Mouse (Mus musculus) midbrain, embryonic 14.5 days (tissue): Measurements from ENCODE around the gene Stx11. TPM values are rescaled to one million over a fixed set of nuclear protein-coding genes. Genes with fewer than 3 reads are reported as not detected.

Experiments used
- ATAC-seq: fragments of 200-750 bp; cut with Nextera tagmentation; 2 replicates; pipeline ENCODE4 v1.8.0; 2017; ENCODE audit warnings: moderate number of reproducible peaks, moderate library complexity; ENCODE audit not compliant: low FRiP score, low TSS enrichment
- DNase-seq: peaks from one replicate; pipeline ENCODE4 v3.0.0-alpha.2; 2015
- H3K27ac ChIP-seq: fragments of 300-500 bp; sonication (generic); replicated peaks from 2 replicates; pipeline ENCODE4 v1.5.1; 2014; ENCODE audit warnings: mild to moderate bottlenecking, low read depth, low read length, moderate library complexity
- H3K27me3 ChIP-seq: fragments of 300-500 bp; sonication (generic); 2 replicates; pipeline ENCODE4 v1.6.1; 2014; ENCODE audit warnings: low read length, control low read depth, mixed read lengths; ENCODE audit not compliant: control insufficient read depth, insufficient read depth
- H3K36me3 ChIP-seq: fragments of 300-500 bp; sonication (generic); 2 replicates; pipeline ENCODE4 v1.6.1; 2014; ENCODE audit warnings: low read length, control low read depth; ENCODE audit not compliant: control insufficient read depth, insufficient read depth
- H3K4me1 ChIP-seq: fragments of 300-500 bp; sonication (generic); 2 replicates; pipeline ENCODE4 v1.6.1; 2014; ENCODE audit warnings: mild to moderate bottlenecking, antibody characterized with exemption, low read length, control low read depth; ENCODE audit not compliant: control insufficient read depth, insufficient read depth
- H3K4me2 ChIP-seq: fragments of 300-500 bp; sonication (generic); 2 replicates; pipeline ENCODE4 v1.6.1; 2014; ENCODE audit warnings: mild to moderate bottlenecking, low read length, moderate library complexity
- H3K4me3 ChIP-seq: fragments of 300-500 bp; sonication (generic); replicated peaks from 2 replicates; pipeline ENCODE4 v1.5.1; 2014; ENCODE audit warnings: low read depth, low read length
- H3K9ac ChIP-seq: fragments of 300-500 bp; sonication (generic); replicated peaks from 2 replicates; pipeline ENCODE4 v1.6.1; 2014; ENCODE audit warnings: mild to moderate bottlenecking, low read length, moderate library complexity
- H3K9me3 ChIP-seq: fragments of 300-500 bp; sonication (generic); 2 replicates; pipeline ENCODE4 v1.6.1; 2016; ENCODE audit warnings: low read length, control low read depth, mixed read lengths; ENCODE audit not compliant: control insufficient read depth
- WGBS: fragments of 180-500 bp; shearing (Covaris S2); extraction: QIAGEN DNeasy Blood & Tissue Kit; methylation state at CpG from one replicate; pipeline ENCODE4 v1.1.7; 2014; 5-methylcytosine and 5-hydroxymethylcytosine counted together
- polyA plus RNA-seq: library from polyadenylated mRNA; unstranded; fragments of >200 nt; fragmentation: Nextera tagmentation; extraction: Ambion mirVana; gene quantifications from 2 replicates; pipeline ENCODE4 v1.2.1, GENCODE M21; 2014

Gene Stx11
- polyA plus RNA-seq = 0.93 and 2.4 TPM in 2 replicates

GRCm38 (mm10) chr10:12964151-12965075 lies at the start of gene Stx11:
TSS of gene Stx11 (minus strand) at chr10:12964298.
- Histone ChIP-seq H3K4me2 (peak within 1 kb of the TSS; percentile 94), H3K4me3 (peak within 1 kb of the TSS; percentile 69), H3K9me3 (no peaks in the 10 kb centered on the region), H3K36me3 (no peaks in the 10 kb centered on the region), H3K27ac (no peak within 1 kb of the TSS), H3K4me1 (0 out of 2 replicates have a peak, but pooled peaks cover 3% of the 10 kb centered on the region), H3K27me3 (peaks cover 6% of the 10 kb centered on the region; the same call in 1 of the 2 replicates), H3K9ac (peak within 1 kb of the TSS; percentile 49)
- DNase-seq (peak; percentile 74), ATAC-seq (peak; percentile 88)
- WGBS = 3% methylated on average over 51 of the region's 56 CpGs

DNA sequence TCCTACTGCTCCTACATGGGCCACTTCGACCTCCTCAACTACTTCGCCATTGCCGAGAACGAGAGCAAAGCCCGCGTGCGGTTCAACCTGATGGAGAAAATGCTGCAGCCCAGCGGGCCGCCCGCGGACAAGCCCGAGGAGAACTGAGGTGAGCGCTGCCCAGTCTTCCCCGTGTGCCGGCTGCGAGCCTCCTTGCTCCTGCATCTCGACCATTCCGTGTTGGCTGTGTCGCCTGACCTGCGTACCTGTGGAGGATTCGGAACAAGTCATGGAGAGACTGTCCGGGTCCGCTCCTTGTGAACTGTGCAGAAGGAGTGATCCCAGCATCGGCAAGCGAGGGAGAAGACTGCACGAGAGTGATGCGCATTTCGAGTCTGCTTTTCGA lies 44.6 kb upstream of the Stx11 start:
- WGBS = 2% methylated on average over 29 of the region's 29 CpGs
- Histone ChIP-seq H3K27ac (peak overlapping the region; percentile 82), H3K4me2 (peak overlapping the region; percentile 80), H3K9ac (peak overlapping the region; percentile 78), H3K4me3 (peak overlapping the region; percentile 85), H3K4me1 (peaks cover 12% of the 10 kb centered on the region), H3K36me3 (no peaks in the 10 kb centered on the region), H3K9me3 (no peaks in the 10 kb centered on the region), H3K27me3 (no peaks in the 10 kb centered on the region)
- DNase-seq = no peak
- ATAC-seq = no peak; the same call in 1 of the 2 replicates

- Histone ChIP-seq H3K9me3 (no peaks in the 10 kb centered on the region), H3K36me3 (no peaks in the 10 kb centered on the region), H3K27me3 (no peaks in the 10 kb centered on the region), H3K27ac (peak overlapping the region; percentile 82), H3K9ac (peak overlapping the region; percentile 78), H3K4me2 (peak overlapping the region; percentile 80), H3K4me3 (peak overlapping the region; percentile 85), H3K4me1 (peaks cover 12% of the 10 kb centered on the region)
- ATAC-seq = peak; percentile 99
- WGBS = 4% methylated on average over 52 of the region's 52 CpGs
- peak; percentile 98 for DNase-seq
These were observed 44.0 kb upstream of the Stx11 start for GRCm38 (mm10) chr10:13007876-13008736.

DNA sequence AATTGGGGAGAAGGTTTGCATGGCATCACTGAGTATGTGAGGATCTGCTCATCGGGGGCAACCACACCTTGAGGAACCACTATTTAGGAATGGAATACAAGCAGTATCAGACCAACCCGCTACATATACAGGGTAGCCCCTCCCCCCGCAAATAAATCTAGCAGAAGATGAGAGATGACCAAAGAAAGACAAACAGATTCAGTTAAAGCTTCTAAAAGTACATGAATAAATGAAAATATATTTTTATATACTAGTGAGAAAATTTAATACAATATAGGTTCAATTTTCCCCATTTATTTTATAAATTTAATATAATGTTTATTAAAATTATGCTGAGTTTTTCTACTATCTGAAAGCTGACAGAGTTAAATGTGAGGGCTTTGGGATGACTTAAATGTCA lies 40.9 kb upstream of the Stx11 start, which contains the start of gene Sf3b5:
TSS of gene Sf3b5 (plus strand) at position 301 of the 400 bp plus-strand sequence.
- DNase-seq (no peak), ATAC-seq (no peak)
- no peak within 1 kb of the TSS for H3K27ac ChIP-seq
- WGBS = 91% methylated on average over 3 of the region's 3 CpGs
- no peaks in the 10 kb centered on the region for H3K9me3 ChIP-seq
- H3K9ac ChIP-seq = no peak within 1 kb of the TSS
- H3K4me2 ChIP-seq = no peak within 1 kb of the TSS
- H3K27me3 ChIP-seq = no peaks in the 10 kb centered on the region
- H3K4me3 ChIP-seq = no peak within 1 kb of the TSS
- H3K36me3 ChIP-seq = no peaks in the 10 kb centered on the region
- peaks cover 12% of the 10 kb centered on the region for H3K4me1 ChIP-seq

DNA sequence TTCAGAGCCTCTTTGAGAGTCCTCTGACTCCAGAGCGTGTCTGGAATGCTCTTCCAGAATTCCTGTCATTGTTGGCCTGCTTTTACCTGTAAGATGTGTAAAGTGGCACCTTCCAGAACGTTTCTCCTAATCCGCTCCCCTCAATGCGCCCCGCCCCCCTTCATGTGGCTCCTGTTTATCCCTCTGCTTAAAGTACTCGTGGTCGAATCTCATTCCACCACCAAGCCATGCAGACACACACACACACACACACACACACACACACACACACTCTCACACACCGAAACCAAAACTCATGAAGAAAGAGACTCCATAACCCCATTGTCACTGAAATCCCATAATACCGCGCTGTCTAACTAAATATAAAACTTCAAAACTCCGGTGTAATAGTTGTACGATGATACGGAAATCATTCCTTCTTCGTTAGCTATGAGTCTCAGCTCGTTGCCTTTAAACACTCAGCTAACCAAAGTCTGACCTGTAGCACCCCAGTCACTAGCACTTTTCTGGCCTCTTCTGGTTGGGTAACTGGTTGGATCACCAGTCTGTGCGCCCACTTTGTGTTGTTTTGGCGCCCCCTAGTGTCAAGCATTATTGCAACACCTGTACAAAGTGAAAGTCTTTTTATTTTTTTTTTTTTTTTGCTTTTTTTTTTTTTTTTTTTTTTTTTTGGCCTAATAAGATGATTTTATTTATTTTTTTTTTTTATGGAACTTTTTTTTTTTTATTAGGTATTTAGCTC lies 32.8 kb upstream of the Stx11 start:
- 44% methylated on average over 17 of the region's 17 CpGs for WGBS
- H3K36me3 ChIP-seq = no peaks in the 10 kb centered on the region
- no peaks in the 10 kb centered on the region for H3K4me1 ChIP-seq
- no peak overlapping the region for H3K27ac ChIP-seq
- H3K4me2 ChIP-seq = no peak overlapping the region
- H3K4me3 ChIP-seq = no peak overlapping the region
- ATAC-seq (peak; percentile 67), DNase-seq (peak; percentile 92)
- H3K9me3 ChIP-seq = no peaks in the 10 kb centered on the region
- no peak overlapping the region for H3K9ac ChIP-seq
- no peaks in the 10 kb centered on the region for H3K27me3 ChIP-seq

DNA sequence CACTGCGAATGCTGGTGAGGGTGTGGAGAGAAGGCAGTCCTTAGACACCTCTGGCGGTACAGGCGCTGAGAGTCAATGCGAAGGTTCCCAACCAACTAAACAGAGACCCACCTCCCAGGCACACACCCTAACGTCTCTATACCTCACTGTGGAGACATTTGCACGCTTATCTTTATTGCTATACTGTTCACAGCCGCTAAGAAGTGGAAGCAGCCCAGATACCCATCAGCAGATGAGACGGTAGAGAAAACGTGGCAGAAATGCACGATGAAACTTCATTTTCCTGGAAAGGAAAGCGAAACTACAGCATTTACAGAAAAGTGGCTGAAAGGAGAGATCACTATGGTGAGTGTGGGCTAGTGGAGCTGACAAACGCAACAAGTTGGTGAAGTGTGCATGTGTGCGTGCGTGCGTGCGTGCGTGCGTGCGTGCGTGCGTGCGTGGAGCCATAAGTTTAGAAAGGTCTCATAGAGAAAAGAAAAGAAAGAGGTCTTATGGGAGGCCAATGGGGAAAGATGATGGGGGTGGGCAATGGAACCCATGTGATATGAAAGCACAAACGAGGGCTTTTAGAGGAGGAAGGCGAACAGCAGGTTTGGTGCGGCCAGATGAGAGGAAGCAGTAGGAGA lies 29.4 kb upstream of the Stx11 start:
- Histone ChIP-seq H3K36me3 (no peaks in the 10 kb centered on the region), H3K27ac (no peak overlapping the region), H3K4me2 (no peak overlapping the region), H3K4me3 (no peak overlapping the region), H3K4me1 (no peaks in the 10 kb centered on the region), H3K27me3 (no peaks in the 10 kb centered on the region), H3K9me3 (no peaks in the 10 kb centered on the region), H3K9ac (no peak overlapping the region)
- ATAC-seq (no peak), DNase-seq (no peak)
- 89% methylated on average over 25 of the region's 25 CpGs for WGBS

GRCm38 (mm10) chr10:12991953-12992352 lies 27.9 kb upstream of the Stx11 start:
- Histone ChIP-seq H3K36me3 (no peaks in the 10 kb centered on the region), H3K4me1 (no peaks in the 10 kb centered on the region), H3K4me2 (no peak overlapping the region), H3K27ac (no peak overlapping the region), H3K9ac (no peak overlapping the region), H3K9me3 (no peaks in the 10 kb centered on the region), H3K4me3 (no peak overlapping the region), H3K27me3 (no peaks in the 10 kb centered on the region)
- DNase-seq (no peak), ATAC-seq (0 out of 2 replicates have a peak, but pooled peaks have one; percentile 28)
- 83% methylated on average over 5 of the region's 5 CpGs for WGBS

GRCm38 (mm10) chr10:12986943-12987342 lies 22.8 kb upstream of the Stx11 start:
- Histone ChIP-seq H3K9ac (no peak overlapping the region), H3K36me3 (no peaks in the 10 kb centered on the region), H3K4me3 (no peak overlapping the region), H3K27me3 (no peaks in the 10 kb centered on the region), H3K27ac (no peak overlapping the region), H3K9me3 (no peaks in the 10 kb centered on the region), H3K4me1 (no peaks in the 10 kb centered on the region), H3K4me2 (no peak overlapping the region)
- DNase-seq (no peak), ATAC-seq (no peak)
- WGBS = 41% methylated on average over 4 of the region's 4 CpGs
